Mouse (Mus musculus): ENCODE data around the gene Itgb1. TPM values are rescaled to one million over a fixed set of nuclear protein-coding genes. Genes with fewer than 3 reads are reported as not detected.

Gene Itgb1
- polyA plus RNA-seq (2012; ENCODE audit: insufficient read depth, insufficient read length, missing spikeins), result 256 and 284 TPM in 2 replicates

DNA sequence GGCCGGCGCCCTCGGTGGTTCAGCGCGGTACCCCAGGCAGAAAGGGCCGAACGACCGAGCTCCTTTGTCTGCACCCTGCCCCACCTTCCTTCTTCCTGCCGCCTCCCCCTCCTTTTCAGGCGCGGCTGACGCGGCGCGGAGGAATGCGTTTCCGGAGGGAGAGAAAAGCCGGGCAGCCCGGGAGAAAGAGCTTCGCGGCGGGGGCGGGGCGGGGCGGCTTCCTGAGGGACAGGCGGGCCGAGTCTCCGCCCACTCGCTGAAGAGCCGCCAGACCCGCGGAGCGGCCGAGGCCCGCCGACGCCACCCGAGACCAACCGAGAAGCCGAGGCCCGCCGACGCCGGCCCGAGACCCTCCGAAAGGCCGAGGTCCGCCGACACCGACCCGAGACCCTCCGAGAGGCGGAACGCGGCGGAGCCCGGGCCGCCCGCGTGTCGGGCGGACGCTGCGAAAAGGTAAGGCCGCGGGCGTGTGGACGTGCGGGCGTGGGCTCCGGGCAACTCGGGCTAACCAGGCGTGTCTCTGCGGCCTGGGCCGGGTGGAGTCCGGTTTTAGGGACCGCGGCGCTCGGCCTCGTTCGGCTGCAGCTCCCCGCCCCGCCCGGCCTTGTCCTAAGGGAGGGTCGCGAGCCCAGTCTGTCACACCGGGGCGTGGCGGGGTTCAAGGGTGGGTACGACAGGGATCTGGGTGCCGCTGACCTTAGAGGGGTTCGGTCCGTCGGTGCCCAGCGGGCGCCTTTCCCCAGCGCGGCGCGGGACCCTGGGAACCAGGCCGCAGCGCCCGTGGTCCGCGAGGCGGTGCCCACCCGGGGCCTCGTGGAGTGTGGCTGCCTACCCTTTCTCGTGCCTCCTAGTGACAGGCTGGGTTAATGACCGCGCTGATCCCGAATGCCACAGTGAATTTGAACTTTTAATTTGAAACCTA is at the start of gene Itgb1:
Itgb1 (plus strand) TSS at position 148 of the 922 bp plus-strand sequence.
- Histone ChIP-seq H3K4me1 (ENCODE audit: control insufficient read depth, insufficient read depth, low read length) (peaks cover 28% of the 10 kb centered on the region), H3K4me3 (ENCODE audit: insufficient read depth, low read length) (peak within 1 kb of the TSS; percentile 78), H3K27ac (ENCODE audit: insufficient read depth, low read depth, low read length) (peak within 1 kb of the TSS; percentile 96)
- TF ChIP-seq POLR2A (IDR thresholded peaks at IDR 0.05; ENCODE audit: borderline replicate concordance, low read depth, low read length) (peak; percentile 74; the same call in 1 of the 2 replicates), CTCF (IDR thresholded peaks at IDR 0.05; ENCODE audit: low read depth, low read length) (peak; percentile 19; the same call in 1 of the 2 replicates)

- H3K27ac ChIP-seq (ENCODE audit: insufficient read depth, low read depth, low read length), result no peak overlapping the region
- H3K4me1 ChIP-seq (ENCODE audit: control insufficient read depth, insufficient read depth, low read length), result peaks cover 9% of the 10 kb centered on the region
- H3K4me3 ChIP-seq (ENCODE audit: insufficient read depth, low read length), result no peak overlapping the region
- TF ChIP-seq POLR2A (IDR thresholded peaks at IDR 0.05; ENCODE audit: borderline replicate concordance, low read depth, low read length) (no peak), CTCF (IDR thresholded peaks at IDR 0.05; ENCODE audit: low read depth, low read length) (no peak)
These were observed 42.4 kb upstream of the Itgb1 start for GRCm38 (mm10) chr8:128643104-128643503.

DNA sequence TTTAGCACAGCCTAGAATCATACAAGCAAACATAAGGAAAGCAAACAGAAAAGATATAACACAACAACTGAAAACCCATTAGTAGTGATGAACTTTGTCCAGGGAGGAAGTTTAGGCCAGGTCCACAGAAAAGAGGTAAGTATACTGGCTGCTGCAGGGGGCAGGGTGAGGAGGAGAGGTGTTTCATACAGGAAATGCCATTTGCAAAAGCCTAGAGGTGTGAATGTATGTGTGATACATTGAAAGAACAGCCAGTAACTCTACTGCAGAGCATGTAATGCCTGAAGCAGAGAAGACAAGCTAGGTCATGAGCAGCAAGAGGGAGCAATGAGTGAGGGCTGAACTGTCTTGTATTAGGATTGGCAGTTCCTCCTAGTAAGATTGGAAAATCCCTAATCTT is 40.0 kb upstream of the Itgb1 start:
- H3K27ac ChIP-seq (ENCODE audit: insufficient read depth, low read depth, low read length), result no peak overlapping the region
- peaks cover 9% of the 10 kb centered on the region for H3K4me1 ChIP-seq (ENCODE audit: control insufficient read depth, insufficient read depth, low read length)
- no peak overlapping the region for H3K4me3 ChIP-seq (ENCODE audit: insufficient read depth, low read length)
- TF ChIP-seq CTCF (IDR thresholded peaks at IDR 0.05; ENCODE audit: low read depth, low read length), result no peak
- TF ChIP-seq POLR2A (IDR thresholded peaks at IDR 0.05; ENCODE audit: borderline replicate concordance, low read depth, low read length), result no peak

DNA sequence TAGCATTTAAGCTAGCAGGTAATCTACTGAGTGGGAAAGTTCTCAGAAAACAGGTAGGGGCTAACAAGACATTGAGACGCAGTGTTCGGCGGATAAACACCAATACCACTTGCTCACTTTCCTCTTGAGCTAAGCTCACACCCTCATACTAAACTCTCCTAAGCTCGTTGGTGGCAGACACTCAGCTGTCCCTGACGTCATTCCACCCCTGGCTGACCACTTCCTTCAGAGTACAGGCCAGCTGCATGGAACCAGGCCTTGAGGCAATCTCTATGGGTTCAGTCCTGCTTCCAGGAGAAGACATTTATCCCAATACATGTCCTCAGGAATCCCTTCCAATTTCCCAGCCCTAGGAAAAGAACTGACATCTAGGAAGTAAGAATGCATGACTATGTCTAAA is 39.0 kb upstream of the Itgb1 start:
- no peak overlapping the region for H3K27ac ChIP-seq (ENCODE audit: insufficient read depth, low read depth, low read length)
- H3K4me3 ChIP-seq (ENCODE audit: insufficient read depth, low read length), result no peak overlapping the region
- peaks cover 9% of the 10 kb centered on the region for H3K4me1 ChIP-seq (ENCODE audit: control insufficient read depth, insufficient read depth, low read length)
- no peak for TF ChIP-seq CTCF (IDR thresholded peaks at IDR 0.05; ENCODE audit: low read depth, low read length)
- no peak for TF ChIP-seq POLR2A (IDR thresholded peaks at IDR 0.05; ENCODE audit: borderline replicate concordance, low read depth, low read length)

GRCm38 (mm10) chr8:128648071-128648470 is 37.4 kb upstream of the Itgb1 start:
- no peak for TF ChIP-seq POLR2A (IDR thresholded peaks at IDR 0.05; ENCODE audit: borderline replicate concordance, low read depth, low read length)
- TF ChIP-seq CTCF (IDR thresholded peaks at IDR 0.05; ENCODE audit: low read depth, low read length), result no peak
- Histone ChIP-seq H3K4me1 (ENCODE audit: control insufficient read depth, insufficient read depth, low read length) (peaks cover 9% of the 10 kb centered on the region), H3K27ac (ENCODE audit: insufficient read depth, low read depth, low read length) (no peak overlapping the region), H3K4me3 (ENCODE audit: insufficient read depth, low read length) (no peak overlapping the region)

GRCm38 (mm10) chr8:128650331-128650855 is 35.1 kb upstream of the Itgb1 start:
- TF ChIP-seq CTCF (IDR thresholded peaks at IDR 0.05; ENCODE audit: low read depth, low read length), result no peak
- no peak for TF ChIP-seq POLR2A (IDR thresholded peaks at IDR 0.05; ENCODE audit: borderline replicate concordance, low read depth, low read length)
- Histone ChIP-seq H3K27ac (ENCODE audit: insufficient read depth, low read depth, low read length) (no peak overlapping the region), H3K4me3 (ENCODE audit: insufficient read depth, low read length) (no peak overlapping the region), H3K4me1 (ENCODE audit: control insufficient read depth, insufficient read depth, low read length) (peaks cover 19% of the 10 kb centered on the region)

DNA sequence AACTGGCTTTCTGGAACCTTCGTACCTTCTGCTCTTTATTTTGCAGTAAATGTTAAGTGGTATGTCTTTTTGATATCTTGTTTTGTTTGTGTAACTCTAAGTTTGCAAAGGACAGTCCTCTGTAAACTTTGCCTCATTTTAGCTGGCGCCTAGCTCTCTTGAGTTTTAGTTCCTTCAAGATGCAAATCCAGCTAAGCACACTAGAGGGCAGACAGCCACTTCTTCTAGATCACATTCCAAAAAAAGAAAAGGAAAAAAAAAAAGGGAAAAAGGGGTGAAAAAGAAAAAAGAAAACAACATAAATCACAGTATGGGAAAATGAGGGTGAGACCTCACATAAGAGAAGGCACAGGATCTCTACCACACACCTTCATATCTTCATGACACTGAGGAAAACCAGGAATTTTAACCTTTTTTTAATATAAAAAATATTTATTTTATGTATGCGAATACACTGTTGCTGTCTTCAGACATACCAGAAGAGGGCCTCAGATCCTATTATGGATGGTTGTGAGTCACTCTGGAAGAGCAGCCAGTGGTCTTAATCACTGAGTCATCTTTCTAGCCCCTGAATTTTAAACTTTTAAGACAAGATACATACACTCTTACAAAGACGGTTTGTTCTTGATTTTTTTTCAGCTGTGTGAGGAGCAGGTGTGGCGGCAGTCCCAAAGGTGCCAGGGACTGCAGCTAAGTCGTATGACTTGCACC is 32.9 kb upstream of the Itgb1 start:
- TF ChIP-seq CTCF (IDR thresholded peaks at IDR 0.05; ENCODE audit: low read depth, low read length) (no peak), POLR2A (IDR thresholded peaks at IDR 0.05; ENCODE audit: borderline replicate concordance, low read depth, low read length) (no peak)
- no peak overlapping the region for H3K27ac ChIP-seq (ENCODE audit: insufficient read depth, low read depth, low read length)
- H3K4me3 ChIP-seq (ENCODE audit: insufficient read depth, low read length), result no peak overlapping the region
- H3K4me1 ChIP-seq (ENCODE audit: control insufficient read depth, insufficient read depth, low read length), result peaks cover 18% of the 10 kb centered on the region

- H3K4me1 ChIP-seq (ENCODE audit: control insufficient read depth, insufficient read depth, low read length), result peaks cover 18% of the 10 kb centered on the region
These were observed 31.7 kb upstream of the Itgb1 start for GRCm38 (mm10) chr8:128653642-128654364.

More at GRCm38 (mm10) chr8:128653642-128654364, 31.7 kb upstream of the Itgb1 start:
- Histone ChIP-seq H3K4me3 (ENCODE audit: insufficient read depth, low read length) (peak overlapping the region; percentile 56), H3K27ac (ENCODE audit: insufficient read depth, low read depth, low read length) (peak overlapping the region; percentile 100)
- TF ChIP-seq POLR2A (IDR thresholded peaks at IDR 0.05; ENCODE audit: borderline replicate concordance, low read depth, low read length) (no peak), CTCF (IDR thresholded peaks at IDR 0.05; ENCODE audit: low read depth, low read length) (no peak)

All from bone marrow macrophage, adult 2 months (primary cell).